Mouse (Mus musculus) spleen, postnatal 14 days (tissue): Measurements from ENCODE around the gene Kif26b.

Experiments
- DNase-seq, 2 experiments: peaks; one replicate each; pipeline ENCODE4 v3.0.0; 2021 to 2022; ENCODE audit warnings: low spot score in 2 of 2

The Kif26b gene

DNA sequence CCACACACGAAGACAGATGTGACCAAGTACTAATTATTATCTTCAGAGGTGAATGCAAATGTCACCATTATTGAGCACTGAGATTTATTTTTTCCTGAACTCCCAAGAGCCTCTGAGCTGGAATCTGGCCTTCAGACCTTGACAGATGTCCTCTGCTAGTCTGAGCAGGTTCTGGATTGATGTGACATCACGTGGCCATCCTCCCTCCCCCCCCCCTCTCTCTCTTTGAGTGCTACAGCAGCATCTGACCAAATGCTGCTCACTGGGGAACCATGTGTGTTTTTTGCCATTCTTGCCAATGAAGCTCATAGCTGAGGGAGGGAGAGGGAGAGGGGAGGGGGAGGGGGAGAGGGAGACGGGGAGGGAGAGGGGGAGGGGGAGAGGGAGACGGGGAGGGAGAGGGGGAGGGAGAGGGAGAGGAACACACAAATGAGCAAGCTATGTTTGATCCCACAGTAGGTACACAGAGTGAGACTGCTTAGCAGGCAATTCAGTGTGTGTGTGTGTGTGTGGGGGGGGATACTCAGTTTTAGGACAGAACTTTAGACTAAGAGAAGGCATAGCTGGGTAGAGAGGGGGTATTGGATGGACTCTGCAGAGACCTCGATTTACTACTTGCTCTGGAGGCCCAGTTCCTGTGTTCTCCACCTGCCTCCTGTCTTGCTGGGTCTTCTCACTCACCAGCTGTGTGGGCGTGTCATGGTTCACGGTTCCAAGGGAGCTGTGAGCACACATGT lies 241.9 kb downstream of the Kif26b start:
- no peak for DNase-seq

DNA sequence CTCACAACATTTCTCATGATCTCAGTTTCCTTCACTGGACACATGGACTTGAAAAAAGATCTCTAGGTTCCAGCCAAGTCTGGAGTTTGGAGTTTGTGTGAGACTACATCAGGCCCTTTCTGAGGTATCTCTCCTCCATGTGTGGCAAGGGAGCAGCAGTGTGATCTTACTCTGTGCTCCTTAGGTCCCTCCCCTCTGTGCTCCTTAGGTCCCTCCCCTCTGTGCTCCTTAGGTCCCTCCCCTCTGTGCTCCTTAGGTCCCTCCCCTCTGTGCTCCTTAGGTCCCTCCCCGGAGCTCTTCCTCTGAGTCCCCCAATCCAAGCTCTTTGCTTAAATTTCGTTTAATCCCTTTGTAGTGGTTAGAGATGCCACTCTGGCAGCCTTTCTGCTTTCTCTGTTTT lies 250.8 kb downstream of the Kif26b start:
- DNase-seq = no peak

DNA sequence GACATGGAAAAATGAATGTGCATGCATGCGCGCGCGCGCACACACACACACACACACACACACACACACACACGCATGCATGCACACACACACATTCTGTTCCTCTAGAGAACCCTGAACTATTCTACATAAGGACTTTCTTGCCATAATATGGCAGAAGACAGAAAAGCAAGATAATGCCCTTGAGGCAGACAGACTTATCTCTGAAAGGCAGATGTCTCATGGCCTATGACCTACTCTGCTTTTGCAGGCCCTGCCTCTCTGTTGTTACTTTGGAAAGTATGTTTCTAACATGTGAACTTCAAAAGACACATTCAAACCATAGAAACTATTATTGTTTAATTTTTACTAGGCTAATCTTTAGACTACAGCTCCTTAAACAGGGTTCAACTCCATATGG lies 255.1 kb downstream of the Kif26b start:
- DNase-seq = no peak

DNA sequence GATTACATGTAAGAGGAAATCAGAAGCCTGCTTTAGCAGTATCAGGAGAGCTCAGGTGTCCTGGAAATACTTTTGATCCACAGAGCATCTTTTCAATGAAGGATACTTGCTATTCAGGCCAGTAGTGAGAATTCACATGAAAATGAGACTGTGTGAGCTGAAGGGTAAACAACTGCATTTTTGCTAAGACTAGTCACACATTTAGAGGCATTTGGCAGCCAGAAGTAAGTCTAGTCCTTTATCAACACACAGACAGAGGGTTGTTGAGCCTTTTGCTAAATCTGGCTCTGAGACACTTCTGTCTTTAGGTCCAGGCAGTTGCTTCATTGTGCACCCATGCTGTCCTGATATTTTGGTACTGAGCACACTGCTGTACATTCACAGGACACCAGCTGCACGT lies 262.3 kb downstream of the Kif26b start:
- DNase-seq = no peak

DNA sequence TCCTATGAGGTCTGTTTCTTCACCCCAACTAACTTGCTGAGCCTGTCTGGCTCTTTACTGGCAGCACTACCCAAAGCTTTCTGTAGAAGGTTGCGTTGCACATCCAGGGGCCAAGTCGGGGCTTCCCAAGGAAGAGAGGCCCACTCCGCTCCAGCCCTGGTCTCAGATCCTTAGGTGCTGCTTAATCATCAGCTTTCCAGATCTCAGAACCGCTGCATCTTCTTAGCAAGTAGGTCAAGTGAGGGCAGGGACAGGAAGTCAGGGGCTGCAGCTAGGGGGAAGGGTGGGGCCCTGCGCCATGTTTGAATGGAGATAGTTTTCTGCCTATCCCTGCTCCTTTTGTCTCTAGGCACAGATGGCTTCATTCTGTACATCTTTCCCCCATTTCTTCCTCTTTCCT lies 263.8 kb downstream of the Kif26b start:
- DNase-seq = no peak

DNA sequence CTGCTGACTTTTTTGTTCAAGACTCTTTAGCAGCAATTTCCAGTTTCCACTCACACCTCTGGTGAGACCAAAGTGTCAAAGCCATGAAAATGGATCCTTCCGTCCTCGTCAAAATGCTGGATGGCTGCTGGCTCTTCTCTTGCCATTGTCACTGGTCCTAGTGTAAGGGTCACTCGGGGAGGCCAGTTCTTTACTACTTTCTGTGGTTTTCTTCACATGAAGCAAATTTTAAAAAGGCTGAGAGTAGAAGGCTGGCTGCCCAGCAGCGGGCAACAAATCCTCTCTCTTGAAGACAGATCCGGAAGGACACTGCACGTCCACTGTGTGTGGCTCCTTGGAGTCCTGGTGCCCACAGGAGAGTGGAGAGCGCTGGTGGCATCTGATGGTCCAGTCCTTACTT lies 265.9 kb downstream of the Kif26b start:
- DNase-seq = no peak

DNA sequence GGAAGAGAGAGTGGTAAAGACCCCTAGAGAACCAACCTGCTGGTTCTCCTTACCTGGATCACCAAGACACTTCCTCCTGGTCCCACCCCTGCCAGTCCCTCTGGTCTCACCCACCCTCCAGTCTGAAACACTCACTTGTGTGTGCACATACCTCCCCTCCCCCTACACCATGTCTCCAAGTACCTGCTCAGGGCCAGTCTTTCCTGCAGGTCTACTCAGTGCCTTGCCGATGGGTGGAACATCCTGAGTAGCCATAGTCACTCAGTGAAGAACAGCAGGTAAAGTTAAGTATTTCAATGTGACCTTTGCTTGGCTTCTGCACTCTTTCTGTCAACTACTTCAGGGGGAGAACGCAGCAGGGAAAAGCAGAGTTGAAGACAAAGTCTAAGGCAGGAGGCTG lies 268.5 kb downstream of the Kif26b start:
- no peak for DNase-seq

DNA sequence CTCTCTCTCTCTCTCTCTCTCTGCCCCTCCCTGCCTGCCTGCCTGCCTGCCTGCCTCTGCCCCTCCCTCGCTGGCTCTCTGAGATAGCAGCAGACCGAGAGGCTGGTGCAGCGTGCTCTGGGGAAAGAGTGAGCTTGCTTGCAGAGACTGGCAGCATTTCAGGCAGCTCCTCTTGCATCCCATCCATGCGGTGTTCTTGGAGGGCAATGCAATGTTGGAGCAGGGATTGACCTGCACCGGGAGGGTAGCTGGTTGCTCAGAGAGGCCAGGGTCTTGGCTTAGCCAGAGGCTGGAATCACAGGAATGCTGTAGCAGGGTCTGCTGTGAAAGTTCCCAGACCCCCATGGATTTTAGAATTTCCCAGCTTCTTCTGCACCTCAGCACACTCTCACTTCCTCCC lies 269.4 kb downstream of the Kif26b start:
- no peak for DNase-seq

DNA sequence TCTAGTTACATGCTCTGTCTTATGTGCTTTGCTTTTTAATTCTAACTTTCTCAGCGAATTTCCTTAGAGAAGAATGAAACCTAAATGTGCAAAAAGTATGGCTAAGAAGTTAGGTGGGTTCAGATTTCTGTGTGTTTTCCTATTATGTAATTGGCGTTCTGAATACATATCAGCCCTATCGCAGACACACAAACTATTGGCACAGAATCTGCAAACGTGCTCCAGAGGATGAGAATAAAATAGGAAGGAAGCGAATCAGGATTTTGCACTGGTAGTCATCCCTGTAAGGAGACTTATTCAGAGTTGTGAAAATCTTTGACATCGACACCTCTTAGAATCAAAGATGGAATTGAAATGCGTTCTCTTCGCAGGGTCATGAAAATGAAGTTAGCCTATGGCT lies 270.0 kb downstream of the Kif26b start:
- no peak for DNase-seq

DNA sequence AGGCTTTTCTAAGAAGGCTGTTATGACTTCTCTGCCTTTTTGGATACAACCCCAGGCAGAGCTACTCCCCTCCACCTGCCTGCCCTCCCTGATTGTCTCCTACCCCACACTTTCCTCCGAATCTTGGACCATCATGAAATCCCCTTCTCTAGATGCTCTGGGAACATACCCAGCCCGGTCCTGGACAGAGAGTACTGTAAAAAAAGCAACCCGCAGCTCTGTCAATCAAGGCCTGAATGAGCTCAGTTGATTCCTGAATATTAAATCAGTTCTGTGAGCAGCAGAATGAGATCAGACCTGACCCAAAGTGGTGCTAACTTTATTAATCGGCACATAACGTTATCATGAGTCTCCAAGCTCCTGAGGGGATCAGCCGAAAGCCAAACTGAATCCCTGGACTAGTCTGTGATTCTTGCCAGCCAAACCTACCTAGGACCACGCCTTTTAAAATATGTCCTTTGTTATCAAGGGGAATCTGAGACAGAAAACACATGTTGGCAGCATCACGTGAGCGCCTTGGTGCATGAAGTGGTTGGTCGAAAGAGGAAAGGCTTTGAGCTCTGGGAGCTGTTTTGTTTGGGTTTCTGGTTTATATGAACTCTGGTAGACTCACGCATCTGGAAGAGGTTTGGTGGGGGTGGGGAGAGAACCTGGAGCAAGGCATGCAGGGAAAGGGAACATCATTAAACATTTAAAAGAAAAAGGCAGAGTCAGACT lies 271.1 kb downstream of the Kif26b start:
- DNase-seq = no peak

DNA sequence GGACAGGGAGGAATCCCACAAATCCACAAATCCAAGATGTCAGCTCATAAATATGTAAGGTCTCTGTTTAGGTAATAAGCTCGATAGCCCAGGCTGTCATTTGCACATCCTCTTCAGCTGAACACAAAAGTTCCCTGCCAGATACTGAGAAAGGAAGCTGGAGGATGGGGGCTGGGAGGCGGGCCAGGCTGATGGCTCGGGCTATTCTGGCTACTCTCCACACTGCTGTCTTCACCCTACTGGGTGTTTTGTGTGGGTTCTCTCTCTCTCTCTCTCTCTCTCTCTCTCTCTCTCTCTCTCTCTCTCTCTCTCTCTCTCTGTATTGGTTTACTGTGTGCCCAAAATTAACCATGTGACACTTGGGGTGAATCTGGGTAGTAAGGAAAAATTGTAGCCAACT lies 274.2 kb downstream of the Kif26b start:
- DNase-seq = no peak

DNA sequence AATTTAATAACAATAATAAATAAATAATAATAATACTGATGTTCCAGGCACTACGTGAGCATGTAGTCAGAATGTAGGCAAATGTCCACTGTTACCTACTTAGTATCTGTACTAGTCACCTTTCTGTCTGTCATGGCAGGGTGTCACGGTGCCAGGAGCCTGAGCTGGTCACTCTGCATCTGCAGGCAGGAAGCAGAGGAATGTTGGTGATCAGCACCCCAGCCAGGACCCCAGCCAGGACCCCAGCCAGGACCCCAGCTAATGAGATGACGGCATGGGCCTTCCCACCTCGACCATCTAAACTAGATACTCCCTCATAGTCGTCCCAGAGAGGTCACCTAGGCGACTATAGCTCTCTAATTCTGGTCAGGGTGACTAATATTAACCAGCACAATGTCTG lies 288.6 kb downstream of the Kif26b start:
- no peak for DNase-seq

DNA sequence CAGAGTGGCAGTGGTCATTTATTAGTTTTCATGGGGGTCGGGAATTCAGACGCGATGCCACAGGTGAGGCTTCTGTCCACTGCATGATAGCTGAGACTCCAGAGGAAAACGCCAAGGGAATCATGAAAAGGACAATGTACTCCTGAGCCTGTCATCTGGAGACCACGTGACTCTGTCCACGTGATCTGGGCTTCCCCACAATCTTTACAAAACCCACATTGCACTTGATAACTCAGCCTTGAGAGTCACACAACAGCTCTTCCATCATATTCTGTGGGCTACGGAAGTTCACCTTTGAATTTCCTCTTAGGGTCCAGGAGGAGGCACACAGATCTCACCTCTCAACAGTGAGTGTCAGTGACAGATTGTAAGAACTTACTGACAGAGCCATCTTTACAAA lies 290.1 kb downstream of the Kif26b start:
- DNase-seq = no peak

DNA sequence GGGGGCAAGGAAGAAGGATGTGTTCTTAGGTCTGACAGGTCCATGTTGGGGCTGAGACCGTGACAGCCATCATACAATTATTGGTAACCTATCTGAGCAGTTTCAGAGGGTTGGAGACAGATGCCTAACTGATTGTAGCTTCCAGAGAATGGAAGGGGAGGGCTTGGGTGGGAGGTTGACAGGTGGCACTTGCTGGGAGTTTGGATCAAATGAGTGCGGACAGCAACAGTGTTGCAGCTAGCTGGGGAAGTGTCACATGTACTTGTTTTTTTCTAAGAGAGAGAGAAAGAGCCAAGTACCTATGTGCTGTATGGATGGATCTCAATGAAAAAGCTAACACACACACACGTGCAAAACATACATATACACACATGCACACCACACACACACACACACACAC lies 291.2 kb downstream of the Kif26b start:
- DNase-seq = no peak

DNA sequence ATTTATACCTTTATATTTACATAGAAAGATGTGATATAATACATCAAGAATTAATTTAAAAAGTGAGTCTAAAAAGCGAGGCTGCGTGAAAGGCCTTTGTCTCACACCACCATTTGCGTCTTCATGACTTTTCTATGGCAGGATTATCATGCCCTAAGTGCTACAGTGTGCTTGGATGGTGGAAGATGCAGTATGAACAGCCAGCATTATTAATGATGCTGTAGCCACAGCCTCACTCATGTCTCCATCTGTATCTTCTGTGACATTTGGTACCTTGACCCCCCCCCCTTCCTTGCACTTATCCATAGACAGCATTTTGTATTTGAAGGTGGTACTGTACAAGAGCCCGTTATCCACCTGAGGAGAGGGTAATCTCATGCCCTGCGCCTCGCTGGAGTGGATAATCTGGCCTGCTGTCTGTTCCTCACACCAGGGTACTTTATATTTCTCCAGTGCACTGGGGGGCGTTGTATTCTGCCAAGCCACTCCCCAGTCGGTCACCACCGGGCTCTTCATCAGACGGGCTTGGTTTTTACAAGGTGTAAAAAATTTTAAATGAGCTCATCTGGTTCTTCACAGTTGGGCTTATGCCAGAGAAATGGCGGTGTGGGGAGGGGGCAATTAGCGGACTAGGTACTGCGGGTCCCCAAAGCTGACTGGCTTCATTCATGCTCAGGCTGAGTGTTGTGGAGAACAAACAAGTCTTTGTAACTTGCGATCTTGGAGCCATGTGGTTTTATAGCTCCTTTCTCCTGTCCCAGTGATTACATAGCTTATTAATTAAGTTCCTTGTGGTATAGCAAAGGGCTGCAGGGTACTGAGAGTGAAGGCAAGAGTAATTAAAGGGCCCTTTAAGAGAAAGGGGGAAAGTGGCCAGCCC lies 291.9 kb downstream of the Kif26b start:
- no peak for DNase-seq

DNA sequence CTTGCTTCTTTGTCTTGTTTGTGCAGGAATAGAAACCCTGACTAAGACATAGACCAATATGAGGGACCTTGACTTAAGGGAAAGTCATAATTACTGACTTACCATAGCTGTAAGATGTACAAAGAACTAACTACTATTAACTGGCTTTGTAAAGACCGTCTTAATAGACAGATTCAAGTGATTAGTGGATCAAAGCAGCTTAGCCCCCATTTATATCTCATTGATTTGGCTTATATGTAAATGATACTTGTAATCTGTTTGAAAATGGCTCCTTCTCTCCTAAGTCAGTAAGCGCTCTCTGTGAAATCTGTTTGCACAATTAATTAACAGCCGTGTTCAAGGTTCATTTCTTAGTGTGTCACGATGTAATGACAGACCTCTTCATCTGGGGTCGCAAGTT lies 295.9 kb downstream of the Kif26b start:
- no peak for DNase-seq

DNA sequence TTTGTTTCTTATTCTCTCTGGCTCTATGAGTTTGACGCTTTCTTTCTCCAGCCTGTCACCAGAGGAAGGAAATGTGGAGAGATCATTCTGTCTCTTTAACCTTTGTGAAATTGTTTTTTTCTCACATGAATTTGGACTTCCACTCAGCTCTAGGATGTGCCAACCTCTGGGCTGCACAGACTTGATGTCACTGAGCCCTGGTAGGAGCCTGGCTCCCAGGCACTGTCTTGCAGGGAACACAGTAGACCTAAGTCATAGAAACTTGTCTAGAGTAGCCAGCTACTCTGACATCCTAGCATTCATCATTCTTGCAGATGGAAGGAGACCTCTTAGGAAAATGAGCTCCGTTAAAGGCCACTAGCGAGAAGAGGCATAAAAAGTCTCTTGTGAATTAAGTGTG lies 298.3 kb downstream of the Kif26b start:
- no peak for DNase-seq

DNA sequence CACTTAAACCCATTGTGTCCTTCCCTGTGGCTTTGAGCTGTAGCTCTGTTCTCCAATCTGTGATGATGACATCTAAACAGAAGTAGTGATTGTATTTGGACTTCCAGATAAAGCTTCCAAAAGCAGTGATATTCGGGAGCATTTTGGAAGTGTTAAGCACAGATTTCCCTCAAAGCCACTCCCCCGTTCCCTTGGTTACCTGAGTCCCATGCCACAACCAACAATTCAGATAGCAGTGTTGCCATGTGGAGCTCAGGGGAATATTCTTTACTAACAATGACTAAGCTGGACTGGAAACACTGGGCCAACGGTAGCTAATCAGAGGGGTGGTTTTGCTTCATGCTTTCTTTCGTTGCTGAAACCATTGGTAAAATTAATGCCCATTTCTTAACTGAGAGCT lies 300.5 kb downstream of the Kif26b start:
- no peak for DNase-seq

DNA sequence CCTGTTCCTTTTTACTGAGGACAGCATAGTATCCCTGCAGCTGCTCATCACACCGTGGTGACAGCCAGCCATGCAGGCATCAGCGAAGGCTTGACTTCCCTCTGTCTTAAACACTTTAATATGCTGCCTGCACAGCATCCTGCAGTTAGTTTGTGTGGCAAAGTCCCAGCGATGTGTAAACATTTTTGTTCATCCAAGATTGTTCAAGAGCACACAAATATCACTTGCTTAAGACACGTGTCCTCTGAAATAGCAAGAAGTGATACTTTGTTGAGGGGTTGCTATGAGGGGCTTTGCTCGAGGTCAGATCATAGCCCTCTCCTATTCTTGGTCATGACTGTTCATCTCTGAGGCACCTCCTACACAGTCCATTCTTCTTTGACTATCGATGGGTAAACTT lies 303.6 kb downstream of the Kif26b start:
- DNase-seq = no peak

DNA sequence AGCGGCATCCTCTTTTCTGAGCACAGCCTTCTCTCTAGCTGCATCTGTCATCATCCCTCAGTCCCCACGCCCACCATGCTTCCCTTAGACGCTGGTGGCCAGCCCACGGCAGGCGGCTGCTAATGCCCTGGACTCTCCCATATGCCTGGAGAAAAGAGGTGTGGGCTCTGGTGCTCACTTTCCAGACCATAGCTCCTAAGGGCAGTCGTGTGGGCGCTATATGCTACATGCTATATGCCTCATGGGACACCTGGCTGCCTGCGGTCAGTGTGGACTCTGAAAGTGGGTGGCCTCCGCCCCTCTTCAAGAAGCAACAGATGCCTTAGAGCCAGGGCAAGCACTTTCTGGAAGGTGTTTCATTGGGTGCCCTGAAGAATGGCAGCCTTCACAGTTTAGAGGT lies 306.9 kb downstream of the Kif26b start:
- DNase-seq = no peak

DNA sequence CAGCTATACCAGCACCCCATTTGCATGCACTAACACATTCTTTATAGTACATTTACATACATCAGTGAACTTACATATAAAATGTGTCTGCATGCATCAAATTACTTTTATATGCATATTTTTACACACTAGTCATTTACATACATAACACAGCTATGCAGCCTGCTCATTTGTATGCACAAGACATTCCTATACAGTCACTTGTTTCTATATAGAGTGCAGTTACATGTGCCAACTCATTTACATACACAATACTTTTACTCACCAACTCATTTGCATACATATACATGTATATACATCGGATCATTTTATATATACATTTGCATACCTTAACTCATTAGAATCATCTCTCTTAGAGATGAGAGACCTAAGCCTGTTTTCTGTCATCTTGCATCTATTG lies 308.1 kb downstream of the Kif26b start:
- no peak for DNase-seq

DNA sequence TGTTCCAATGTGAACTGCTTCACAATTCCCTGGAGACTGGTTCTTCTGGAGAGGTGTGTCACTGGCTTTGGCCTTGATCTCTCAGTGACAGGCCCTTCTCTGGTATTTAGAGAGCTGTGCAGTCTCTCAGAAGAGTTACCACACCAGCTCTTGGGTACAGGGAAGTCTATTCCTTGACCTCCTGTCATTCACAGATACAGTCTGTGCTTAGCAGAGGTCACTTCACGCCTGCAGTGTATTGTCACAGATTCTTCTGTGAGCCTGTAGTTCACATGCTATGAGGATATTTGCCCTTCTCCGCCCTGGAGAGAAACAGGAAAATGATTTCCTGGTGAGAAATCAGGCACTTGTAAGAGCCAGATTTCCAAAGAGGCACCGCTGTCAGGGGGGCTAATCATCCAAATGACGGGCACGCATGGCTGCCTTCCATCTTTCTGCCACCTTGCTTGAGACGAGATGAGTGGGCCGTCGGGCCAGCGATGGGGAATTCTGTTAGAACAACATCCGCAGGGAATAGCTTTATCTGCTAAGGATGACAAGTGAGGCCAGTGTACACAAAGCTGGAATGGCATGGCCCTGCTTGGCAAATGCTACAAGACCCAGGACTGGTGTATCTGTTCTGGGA lies 309.9 kb downstream of the Kif26b start:
- no peak for DNase-seq
